In the genomic region with DNA sequence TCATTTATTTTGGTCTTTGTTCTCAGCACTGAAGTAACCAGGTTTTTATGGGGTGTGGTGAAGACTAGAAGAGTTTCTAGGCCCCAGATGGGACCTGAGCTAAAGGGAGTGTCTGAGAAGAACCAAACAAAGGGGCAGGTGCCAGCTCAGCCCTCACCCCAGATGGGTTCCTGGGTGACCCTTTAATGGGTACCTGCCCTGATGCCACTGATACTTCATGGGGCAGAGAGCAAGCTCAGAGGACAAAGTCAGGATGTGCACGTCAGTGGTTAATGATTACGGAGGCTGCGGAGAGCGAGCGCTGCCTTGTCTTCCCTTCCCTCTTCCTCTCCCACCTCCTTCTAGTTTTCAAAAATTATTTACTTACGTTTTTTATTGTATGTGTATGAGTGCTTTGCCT, we compare ENCODE assay signal across 25 mouse cellular contexts. TPM values are rescaled to one million over a fixed set of nuclear protein-coding genes. Genes with fewer than 3 reads are reported as not detected.
DNase-seq lines count a peak whose midpoint lies in the region; ATAC-seq and TF ChIP-seq lines count a peak whose summit lies in the region.
"Had no signal": no experiment of that assay in that cellular context is flagged by ENCODE, and none has a peak within 500 bp of the region (broad histone marks: within the 10 kb centered on the region; RNA-seq: fewer than 3 reads in every experiment).

No protein-coding gene starts in this region.

- no peak overlapping the region for H3K4me2 ChIP-seq in kidney, embryonic 15.5 days
- no peak overlapping the region for H3K4me2 ChIP-seq in forebrain, embryonic 12.5 days
- H3K4me2 ChIP-seq: embryonic facial prominence, embryonic 13.5 days; heart, embryonic 13.5 days; hindbrain, embryonic 14.5 days; lung, embryonic 15.5 days; midbrain, embryonic 12.5 days had no signal

- WGBS in kidney, adult 2 months, result 46% methylated on average over 6 of the region's 6 CpGs
- 86% methylated on average over 6 of the region's 6 CpGs for WGBS in kidney, embryonic 15.5 days
- WGBS in forebrain, embryonic 12.5 days, result 90% methylated on average over 6 of the region's 6 CpGs

- peak; percentile 82 for DNase-seq in kidney, adult 2 months
- DNase-seq in kidney, adult 8-10 months, result peak; percentile 61 to 63
- peak; percentile 71 to 86 for DNase-seq in kidney, postnatal 25 days
- no peak for DNase-seq in cerebellum, adult 11-12 months
- DNase-seq in thymus, postnatal 0 days (ENCODE audit: low spot score), result no peak
- DNase-seq: adrenal gland, postnatal 10 days; cerebellum, adult 11 months; cerebellum, adult 9-11 months; forebrain, postnatal 0 days; gastrocnemius, postnatal 10 days; heart, postnatal 10 days; liver; retina, postnatal 1 day; right cerebral cortex, postnatal 25 days; spleen, adult 18-20 months; thymus, postnatal 36 days had no signal

- no peaks in the 10 kb centered on the region for H3K9me3 ChIP-seq in kidney, embryonic 15.5 days (replicated peaks)
- H3K9me3 ChIP-seq in forebrain, embryonic 12.5 days, result no peaks in the 10 kb centered on the region
- H3K9me3 ChIP-seq: embryonic facial prominence, embryonic 13.5 days; forebrain, embryonic 10.5 days; heart, embryonic 13.5 days; lung, embryonic 15.5 days; midbrain, embryonic 12.5 days had no signal

- no peak overlapping the region for H3K27ac ChIP-seq in kidney, adult 2 months (ENCODE audit: insufficient read depth, low read depth, low read length)
- H3K27ac ChIP-seq in kidney, embryonic 15.5 days, result no peak overlapping the region
- H3K27ac ChIP-seq in forebrain, embryonic 12.5 days, result no peak overlapping the region
- H3K27ac ChIP-seq: embryonic facial prominence, embryonic 13.5 days; forebrain, embryonic 10.5 days; heart, embryonic 13.5 days; hindbrain, embryonic 14.5 days; lung, embryonic 15.5 days; midbrain, embryonic 12.5 days had no signal

- H3K4me1 ChIP-seq in kidney, adult 2 months (ENCODE audit: control insufficient read depth, insufficient read depth, low read length), result peaks cover 30% of the 10 kb centered on the region
- H3K4me1 ChIP-seq in kidney, embryonic 15.5 days, result peaks cover 29% of the 10 kb centered on the region
- peaks cover 10% of the 10 kb centered on the region for H3K4me1 ChIP-seq in forebrain, embryonic 12.5 days

- no peak for ATAC-seq in kidney, embryonic 15.5 days (replicated peaks; ENCODE audit: low FRiP score)
- no peak for ATAC-seq in forebrain, embryonic 12.5 days (ENCODE audit: low FRiP score)
- ATAC-seq: forebrain, postnatal 0 days; Patski had no signal

- H3K27me3 ChIP-seq in kidney, adult 2 months (replicated peaks; ENCODE audit: control insufficient read depth, insufficient read depth, low read length), result no peaks in the 10 kb centered on the region
- H3K27me3 ChIP-seq in kidney, embryonic 15.5 days, result no peaks in the 10 kb centered on the region
- no peaks in the 10 kb centered on the region for H3K27me3 ChIP-seq in forebrain, embryonic 12.5 days
- H3K27me3 ChIP-seq: embryonic facial prominence, embryonic 13.5 days; heart, embryonic 13.5 days; lung, embryonic 15.5 days; midbrain, embryonic 12.5 days; Patski had no signal

- no peak for TF ChIP-seq POLR2A in kidney, adult 2 months (IDR thresholded peaks at IDR 0.05; ENCODE audit: low read depth, low read length)

- TF ChIP-seq CTCF in kidney, adult 2 months (conservative IDR thresholded peaks at IDR 0.05; ENCODE audit: insufficient read depth, insufficient read length, low read depth, low read length), result no peak

- no peaks in the 10 kb centered on the region for H3K36me3 ChIP-seq in kidney, adult 2 months (ENCODE audit: control insufficient read depth, insufficient read depth, low read length)
- H3K36me3 ChIP-seq in kidney, embryonic 15.5 days, result no peaks in the 10 kb centered on the region
- no peaks in the 10 kb centered on the region for H3K36me3 ChIP-seq in forebrain, embryonic 12.5 days (replicated peaks)
- H3K36me3 ChIP-seq: embryonic facial prominence, embryonic 13.5 days; forebrain, embryonic 10.5 days; heart, embryonic 13.5 days; lung, embryonic 15.5 days; midbrain, embryonic 12.5 days had no signal

- H3K9ac ChIP-seq in kidney, embryonic 15.5 days, result no peak overlapping the region
- no peak overlapping the region for H3K9ac ChIP-seq in forebrain, embryonic 12.5 days
- H3K9ac ChIP-seq: embryonic facial prominence, embryonic 13.5 days; forebrain, postnatal 0 days; heart, embryonic 13.5 days; hindbrain, embryonic 14.5 days; lung, embryonic 15.5 days; midbrain, embryonic 12.5 days had no signal

- H3K4me3 ChIP-seq in kidney, adult 2 months (ENCODE audit: insufficient read depth, low read depth, low read length), result no peak overlapping the region
- H3K4me3 ChIP-seq in kidney, embryonic 15.5 days (replicated peaks), result no peak overlapping the region
- no peak overlapping the region for H3K4me3 ChIP-seq in forebrain, embryonic 12.5 days (replicated peaks)
- H3K4me3 ChIP-seq: embryonic facial prominence, embryonic 13.5 days; forebrain, embryonic 10.5 days; heart, embryonic 13.5 days; lung, embryonic 15.5 days; midbrain, embryonic 12.5 days had no signal

RNA-seq across cellular contexts. Expression of gene Slc25a45, which starts 3.5 kb away (rescaled TPM):
- 52.7 and 63.4 TPM in 2 replicates for polyA plus RNA-seq in kidney, adult 2 months (2012; rRNA removed)
- polyA plus RNA-seq in kidney, embryonic 15.5 days (2015; fragmentation: Nextera tagmentation; extraction: Ambion mirVana), result 8.1 and 8.5 TPM in 2 replicates
- 1.3 and 1.8 TPM in 2 replicates for polyA plus RNA-seq in forebrain, embryonic 12.5 days (2016; fragmentation: Nextera tagmentation; extraction: Ambion mirVana)
- 11.4 and 14.6 TPM in 2 replicates for polyA plus RNA-seq in thymus, postnatal 0 days (2015; fragmentation: Nextera tagmentation; extraction: Ambion mirVana)

RNA-seq across cellular contexts. Expression of gene Frmd8, which starts 6.1 kb away (rescaled TPM):
- polyA plus RNA-seq in kidney, adult 2 months (2012; rRNA removed), result 18.5 and 23.1 TPM in 2 replicates
- polyA plus RNA-seq in kidney, embryonic 15.5 days (2015; fragmentation: Nextera tagmentation; extraction: Ambion mirVana), result 40.2 and 43.1 TPM in 2 replicates
- 25.6 and 25.9 TPM in 2 replicates for polyA plus RNA-seq in forebrain, embryonic 12.5 days (2016; fragmentation: Nextera tagmentation; extraction: Ambion mirVana)
- polyA plus RNA-seq in thymus, postnatal 0 days (2015; fragmentation: Nextera tagmentation; extraction: Ambion mirVana), result 72.4 and 75.2 TPM in 2 replicates

RNA-seq across cellular contexts. Expression of gene Tigd3, which starts 12.8 kb away (rescaled TPM):
- polyA plus RNA-seq in kidney, adult 2 months (2012; rRNA removed), result 0.52 and 0.73 TPM in 2 replicates
- 4.2 and 4.7 TPM in 2 replicates for polyA plus RNA-seq in kidney, embryonic 15.5 days (2015; fragmentation: Nextera tagmentation; extraction: Ambion mirVana)
- 11.1 and 12.8 TPM in 2 replicates for polyA plus RNA-seq in forebrain, embryonic 12.5 days (2016; fragmentation: Nextera tagmentation; extraction: Ambion mirVana)
- polyA plus RNA-seq in thymus, postnatal 0 days (2015; fragmentation: Nextera tagmentation; extraction: Ambion mirVana), result 3.3 and 4.1 TPM in 2 replicates

RNA-seq across cellular contexts. Expression of gene Dpf2, which starts 31.7 kb away (rescaled TPM):
- polyA plus RNA-seq in kidney, adult 2 months (2012; rRNA removed), result 71.5 and 79.7 TPM in 2 replicates
- polyA plus RNA-seq in kidney, embryonic 15.5 days (2015; fragmentation: Nextera tagmentation; extraction: Ambion mirVana), result 166 and 178 TPM in 2 replicates
- polyA plus RNA-seq in forebrain, embryonic 12.5 days (2016; fragmentation: Nextera tagmentation; extraction: Ambion mirVana), result 184 and 203 TPM in 2 replicates
- 104 and 116 TPM in 2 replicates for polyA plus RNA-seq in thymus, postnatal 0 days (2015; fragmentation: Nextera tagmentation; extraction: Ambion mirVana)

RNA-seq across cellular contexts. Expression of gene Cdc42ep2, which starts 43.5 kb away (rescaled TPM):
- 12.0 and 12.2 TPM in 2 replicates for polyA plus RNA-seq in kidney, adult 2 months (2012; rRNA removed)
- polyA plus RNA-seq in kidney, embryonic 15.5 days (2015; fragmentation: Nextera tagmentation; extraction: Ambion mirVana), result 13.4 and 15.5 TPM in 2 replicates
- 2.2 TPM in 2 replicates for polyA plus RNA-seq in forebrain, embryonic 12.5 days (2016; fragmentation: Nextera tagmentation; extraction: Ambion mirVana)
- polyA plus RNA-seq in thymus, postnatal 0 days (2015; fragmentation: Nextera tagmentation; extraction: Ambion mirVana), result 5.2 and 6.7 TPM in 2 replicates

Comparison
In these comparisons a context has a peak if more than half of its experiments do, and no peak if none do; other contexts are left out.
1. DNase-seq: peak in kidney, adult 2 months (single experiment), kidney, adult 8-10 months (2 of 2) and kidney, postnatal 25 days (2 of 2); none in cerebellum, adult 11-12 months (single experiment) and thymus, postnatal 0 days (single experiment).